Mouse (Mus musculus): ENCODE data around the gene Tmem200c.

GRCm38 (mm10) chr17:68841097-68841891 is 14.9 kb downstream of the Tmem200c start:
- TF ChIP-seq CTCF (IDR thresholded peaks at IDR 0.05; ENCODE audit: control insufficient read depth, insufficient read depth, insufficient read length) (no peak), MYOG (IDR thresholded peaks at IDR 0.05; ENCODE audit: control insufficient read depth, extremely low read depth, insufficient read length) (no peak), USF1 (IDR thresholded peaks at IDR 0.05; ENCODE audit: low read depth) (no peak), MYOD1 (IDR thresholded peaks at IDR 0.05; ENCODE audit: control insufficient read depth, insufficient read length, low read depth) (no peak), FOSL1 (IDR thresholded peaks at IDR 0.05; ENCODE audit: insufficient read depth, low read length, poor library complexity, severe bottlenecking) (no peak)

All from C2C12 (cell line).